Mouse (Mus musculus) heart, embryonic 16.5 days (tissue): ENCODE measurements around the gene Vps13a. TPM values are rescaled to one million over a fixed set of nuclear protein-coding genes. Genes with fewer than 3 reads are reported as not detected.
"Not testable (repeated sequence)": the region's sequence is repeated elsewhere in the genome, so short reads cannot be mapped to it uniquely, and the experiment has no call there.

Experiments
- ATAC-seq: fragments of 200-750 bp; cut with Nextera tagmentation; replicated peaks from 2 replicates; pipeline ENCODE4 v1.8.0; 2017; ENCODE audit warnings: moderate number of reproducible peaks; ENCODE audit not compliant: insufficient read depth, low FRiP score; ENCODE audit errors: extremely low read depth
- H3K27ac ChIP-seq: fragments of 300-500 bp; sonication (generic); 2 replicates; pipeline ENCODE4 v1.5.1; 2014; ENCODE audit warnings: mild to moderate bottlenecking, low read length, control low read depth, moderate library complexity
- H3K27me3 ChIP-seq: fragments of 300-500 bp; sonication (generic); 2 replicates; pipeline ENCODE4 v1.6.1; 2014; ENCODE audit warnings: low read length, mixed read lengths; ENCODE audit not compliant: control insufficient read depth, insufficient read depth
- H3K36me3 ChIP-seq: fragments of 300-500 bp; sonication (generic); 2 replicates; pipeline ENCODE4 v1.6.1; 2014; ENCODE audit not compliant: control insufficient read depth, insufficient read depth
- H3K4me1 ChIP-seq: fragments of 300-500 bp; sonication (generic); 2 replicates; pipeline ENCODE4 v1.6.1; 2014; ENCODE audit warnings: low read length, mixed read lengths; ENCODE audit not compliant: control insufficient read depth, insufficient read depth
- H3K4me2 ChIP-seq: fragments of 300-500 bp; sonication (generic); 2 replicates; pipeline ENCODE4 v1.6.1; 2014; ENCODE audit warnings: low read depth, mild to moderate bottlenecking, control low read depth, low read length
- H3K4me3 ChIP-seq: fragments of 300-500 bp; sonication (generic); 2 replicates; pipeline ENCODE4 v1.5.1; 2014; ENCODE audit warnings: mild to moderate bottlenecking, control low read depth, low read length
- H3K9ac ChIP-seq: fragments of 300-500 bp; sonication (generic); 2 replicates; pipeline ENCODE4 v1.6.1; 2014; ENCODE audit warnings: low read length, control low read depth
- H3K9me3 ChIP-seq: fragments of 300-500 bp; sonication (generic); replicated peaks from 2 replicates; pipeline ENCODE4 v1.6.1; 2016; ENCODE audit warnings: low read length; ENCODE audit not compliant: control insufficient read depth
- WGBS: fragments of 180-500 bp; shearing (Covaris S2); extraction: QIAGEN DNeasy Blood & Tissue Kit; methylation state at CpG from one replicate; pipeline ENCODE4 v1.1.7; 2014; 5-methylcytosine and 5-hydroxymethylcytosine counted together
- polyA plus RNA-seq: library from polyadenylated mRNA; unstranded; fragments of >200 nt; fragmentation: Nextera tagmentation; extraction: Ambion mirVana; gene quantifications from 2 replicates; pipeline ENCODE4 v1.2.1, GENCODE M21; 2015

The Vps13a gene
- polyA plus RNA-seq, 1 experiment from 2014 or later = 9.4 TPM

DNA sequence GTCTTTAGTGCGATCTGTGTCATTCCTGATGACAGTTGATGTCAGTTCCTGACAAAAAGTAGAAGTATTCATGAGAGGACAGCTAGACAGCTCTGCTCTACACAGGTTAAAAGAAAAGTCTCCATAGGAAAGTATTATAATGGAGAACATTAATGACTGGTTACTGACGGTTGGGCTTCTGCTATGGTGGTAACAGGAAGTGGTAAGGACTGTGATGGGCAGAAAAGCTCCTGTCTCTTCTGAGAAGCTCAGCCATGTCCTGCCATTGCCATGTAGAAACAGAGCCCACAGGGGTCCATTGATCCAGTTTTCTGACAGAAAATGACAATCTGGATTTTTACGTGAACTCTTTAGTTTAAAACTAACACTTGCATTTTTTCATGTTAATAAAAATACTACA lies 21.4 kb upstream of the Vps13a start:
- Histone ChIP-seq H3K27me3 (no peaks in the 10 kb centered on the region), H3K27ac (no peak overlapping the region), H3K4me2 (no peak overlapping the region), H3K4me1 (no peaks in the 10 kb centered on the region), H3K9ac (no peak overlapping the region), H3K9me3 (no peaks in the 10 kb centered on the region), H3K4me3 (no peak overlapping the region), H3K36me3 (no peaks in the 10 kb centered on the region)
- no peak for ATAC-seq
- whole genome bisulfite sequencing = 72% methylated on average over 3 of the region's 3 CpGs

DNA sequence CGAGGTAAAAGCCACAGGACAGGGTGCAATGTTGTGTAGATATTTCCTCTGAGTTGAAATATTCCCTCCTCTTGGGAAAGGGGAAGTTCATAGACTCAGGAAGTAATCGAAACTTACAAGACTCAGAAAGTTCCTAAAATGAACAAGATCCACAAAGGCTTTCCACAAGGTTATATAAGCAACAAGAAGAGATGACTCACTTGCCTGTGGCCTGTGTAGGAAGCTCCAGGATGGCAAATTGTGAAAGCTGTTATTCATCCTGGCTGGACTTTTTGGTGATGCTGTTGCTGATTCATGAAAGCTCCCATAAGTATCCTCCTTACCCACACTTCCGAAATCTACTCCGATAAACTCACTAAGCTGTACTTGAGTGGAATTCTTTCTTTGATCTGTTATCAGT lies 17.2 kb upstream of the Vps13a start:
- no peaks in the 10 kb centered on the region for H3K4me1 ChIP-seq

DNA sequence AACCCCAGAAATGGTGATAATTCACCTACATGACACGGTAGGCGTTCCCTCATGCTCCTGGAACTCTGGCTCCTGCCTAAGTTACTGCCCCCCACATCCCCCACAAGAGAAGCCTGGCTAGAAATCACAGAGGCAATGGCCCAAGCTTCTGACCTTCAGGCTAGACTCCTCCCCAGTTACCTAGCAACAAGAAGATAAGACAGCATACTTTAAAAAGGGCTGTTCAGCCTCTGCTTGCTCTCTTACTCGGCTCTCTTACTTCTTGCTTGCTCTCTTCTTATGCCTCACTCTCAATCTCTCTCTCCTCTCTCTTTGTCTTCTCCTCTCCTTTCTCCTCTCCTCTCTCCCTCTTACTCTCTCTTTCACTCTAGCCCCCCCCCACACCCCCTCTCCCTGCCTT lies 13.8 kb upstream of the Vps13a start:
- 80% methylated on average over 3 of the region's 3 CpGs for WGBS
- H3K27ac ChIP-seq, H3K4me2 ChIP-seq, ATAC-seq, H3K27me3 ChIP-seq, H3K4me1 ChIP-seq, H3K36me3 ChIP-seq, H3K9ac ChIP-seq, H3K9me3 ChIP-seq, H3K4me3 ChIP-seq: not testable (repeated sequence)

More for the DNA sequence above, 17.2 kb upstream of the Vps13a start:
- 0 out of 2 replicates have a peak, but pooled peaks cover 3% of the 10 kb centered on the region for H3K9me3 ChIP-seq
- no peak overlapping the region for H3K4me2 ChIP-seq
- no peak overlapping the region for H3K27ac ChIP-seq
- WGBS = 56% methylated on average over 4 of the region's 4 CpGs
- no peak for ATAC-seq
- no peaks in the 10 kb centered on the region for H3K27me3 ChIP-seq
- H3K4me3 ChIP-seq = no peak overlapping the region
- H3K9ac ChIP-seq = no peak overlapping the region
- no peaks in the 10 kb centered on the region for H3K36me3 ChIP-seq

DNA sequence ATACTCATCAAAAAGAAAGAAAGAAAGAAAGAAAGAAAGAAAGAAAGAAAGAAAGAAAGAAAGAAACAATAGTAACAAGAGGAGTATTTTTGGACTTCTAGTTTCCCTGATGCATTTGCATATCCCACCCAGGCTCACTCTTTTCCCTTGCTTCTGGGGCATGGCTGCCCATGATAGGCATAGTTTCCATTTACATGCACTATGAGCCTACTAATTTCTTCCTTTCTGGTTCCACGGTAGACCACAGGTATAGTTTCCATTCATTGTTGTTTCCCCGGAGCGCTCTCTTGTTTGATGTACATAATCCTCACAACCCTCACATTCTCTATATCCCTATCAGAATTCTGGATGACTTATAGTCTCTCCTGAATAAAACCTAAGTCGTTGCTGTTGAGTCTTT lies 9.2 kb upstream of the Vps13a start:
- Histone ChIP-seq H3K27me3 (no peaks in the 10 kb centered on the region), H3K4me2 (no peak overlapping the region), H3K9ac (no peak overlapping the region), H3K27ac (no peak overlapping the region), H3K4me3 (no peak overlapping the region), H3K36me3 (no peaks in the 10 kb centered on the region), H3K4me1 (no peaks in the 10 kb centered on the region), H3K9me3 (no peaks in the 10 kb centered on the region)
- ATAC-seq = no peak
- WGBS = 77% methylated on average over 4 of the region's 4 CpGs

DNA sequence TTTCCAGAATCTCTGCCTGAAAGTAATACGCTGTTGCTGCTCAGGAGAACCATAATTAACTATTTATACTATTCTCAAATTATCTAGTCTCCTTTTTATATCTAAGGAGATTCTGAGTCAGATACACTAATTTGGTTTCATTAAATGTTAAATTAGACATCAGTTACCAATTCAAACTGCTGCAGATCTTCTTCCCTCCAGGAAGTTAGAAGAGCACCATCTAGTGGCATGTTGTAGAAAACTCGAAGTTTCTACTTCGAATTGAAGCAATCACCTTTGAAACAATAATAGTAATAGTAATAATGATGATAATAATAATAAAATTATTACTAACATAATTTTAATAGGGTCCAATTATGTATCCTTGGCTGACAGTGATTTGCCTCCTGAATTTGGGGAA lies 4.1 kb upstream of the Vps13a start:
- Histone ChIP-seq H3K27me3 (peaks cover 6% of the 10 kb centered on the region; the same call in 1 of the 2 replicates), H3K27ac (no peak overlapping the region), H3K9ac (no peak overlapping the region), H3K36me3 (no peaks in the 10 kb centered on the region), H3K4me2 (no peak overlapping the region), H3K4me1 (peaks cover 4% of the 10 kb centered on the region), H3K9me3 (no peaks in the 10 kb centered on the region), H3K4me3 (no peak overlapping the region)
- no peak for ATAC-seq
- WGBS = 28% methylated on average over 3 of the region's 3 CpGs

DNA sequence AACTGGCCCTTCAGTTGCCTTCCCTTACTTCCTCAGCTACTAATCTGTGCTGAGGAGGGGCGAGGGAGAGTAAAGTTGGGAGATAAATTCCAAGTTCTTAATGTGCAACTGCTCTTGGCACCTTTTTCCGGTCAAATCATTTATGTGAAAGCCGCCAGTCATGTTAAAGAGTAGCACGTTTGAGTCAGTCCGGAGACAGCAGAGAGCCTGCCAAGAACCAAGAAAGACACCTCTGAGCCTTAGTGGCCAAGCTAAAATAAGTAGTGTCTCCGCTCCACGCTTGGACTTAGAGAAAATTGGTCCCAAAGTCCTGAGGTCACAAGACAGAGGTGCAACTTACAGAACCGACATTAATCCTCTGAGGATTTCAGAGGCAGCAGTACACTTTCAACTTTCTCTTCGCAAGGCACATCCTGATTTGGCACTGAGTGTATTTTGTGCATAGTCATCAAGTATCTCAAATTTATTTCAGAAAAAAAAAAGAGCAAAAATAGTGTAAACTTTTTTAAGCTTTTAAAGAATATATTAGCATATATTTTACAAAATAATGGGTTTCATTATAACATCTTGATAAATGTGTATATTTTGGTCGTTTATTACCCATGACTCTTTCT lies 780 bp upstream of the Vps13a start:
- no peak for ATAC-seq
- Histone ChIP-seq H3K9me3 (no peaks in the 10 kb centered on the region), H3K4me2 (peak overlapping the region; percentile 97), H3K4me1 (peaks cover 10% of the 10 kb centered on the region), H3K27me3 (peaks cover 6% of the 10 kb centered on the region; the same call in 1 of the 2 replicates), H3K4me3 (peak overlapping the region; percentile 76), H3K9ac (peak overlapping the region; percentile 77), H3K27ac (peak overlapping the region; percentile 61), H3K36me3 (no peaks in the 10 kb centered on the region)
- 10% methylated on average over 10 of the region's 10 CpGs for WGBS

DNA sequence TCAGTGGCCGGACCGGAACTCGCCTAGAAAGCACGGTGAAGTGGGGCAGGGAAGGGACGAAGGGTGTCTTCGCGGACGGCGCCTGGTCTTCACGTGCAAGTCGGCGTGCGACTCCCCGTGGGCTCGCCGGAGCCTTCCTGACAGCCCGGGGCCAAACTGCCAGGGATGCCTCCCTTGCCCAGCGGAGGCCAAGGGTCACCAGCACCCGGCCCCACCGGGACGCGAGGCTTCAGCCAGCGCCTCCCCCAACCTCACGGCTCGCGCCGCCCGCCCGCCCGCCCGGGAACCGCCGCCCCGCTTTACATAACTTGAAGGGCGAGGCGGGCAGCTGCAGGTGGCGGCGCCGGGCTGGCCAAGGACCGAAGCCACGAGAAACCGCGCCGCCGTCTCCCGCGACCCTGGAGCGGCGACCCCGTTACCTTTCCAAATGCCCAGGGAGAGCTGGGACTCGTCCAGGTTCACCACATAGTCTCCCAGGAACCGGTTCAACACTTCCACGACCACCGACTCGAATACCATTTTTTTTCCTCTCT lies 416 bp downstream of the Vps13a start:
- Histone ChIP-seq H3K9me3 (no peaks in the 10 kb centered on the region), H3K27me3 (peaks cover 6% of the 10 kb centered on the region; the same call in 1 of the 2 replicates), H3K27ac (peak overlapping the region; percentile 55), H3K9ac (peak overlapping the region; percentile 82), H3K4me1 (peaks cover 10% of the 10 kb centered on the region), H3K4me2 (peak overlapping the region; percentile 97), H3K4me3 (peak overlapping the region; percentile 76), H3K36me3 (no peaks in the 10 kb centered on the region)
- ATAC-seq = peak; percentile 54
- under 1% methylated on average over 55 of the region's 55 CpGs for WGBS

DNA sequence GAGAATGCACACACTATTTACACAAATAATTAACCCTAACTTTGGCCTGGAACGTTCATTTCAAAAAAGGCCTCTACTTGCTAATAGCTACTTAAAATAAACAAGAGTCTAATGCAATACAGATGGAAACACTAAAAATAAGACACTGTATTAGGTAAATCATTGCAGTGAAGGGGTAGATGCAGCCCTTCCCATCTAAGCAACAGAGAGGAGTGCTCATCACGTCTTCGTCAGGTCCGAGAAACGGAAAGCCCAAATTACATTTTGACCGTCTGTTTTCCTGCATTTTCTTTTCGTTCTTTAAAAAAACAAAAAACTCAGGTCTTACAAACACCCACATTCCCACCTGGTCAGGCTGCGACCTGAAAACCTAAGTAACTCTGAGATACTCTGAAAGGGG lies 947 bp downstream of the Vps13a start:
- Histone ChIP-seq H3K4me2 (peak overlapping the region; percentile 97), H3K4me3 (peak overlapping the region; percentile 76), H3K9me3 (no peaks in the 10 kb centered on the region), H3K4me1 (peaks cover 10% of the 10 kb centered on the region), H3K36me3 (no peaks in the 10 kb centered on the region), H3K27me3 (peaks cover 6% of the 10 kb centered on the region; the same call in 1 of the 2 replicates), H3K9ac (peak overlapping the region; percentile 82), H3K27ac (no peak overlapping the region)
- no peak for ATAC-seq
- 16% methylated on average over 8 of the region's 8 CpGs for WGBS

DNA sequence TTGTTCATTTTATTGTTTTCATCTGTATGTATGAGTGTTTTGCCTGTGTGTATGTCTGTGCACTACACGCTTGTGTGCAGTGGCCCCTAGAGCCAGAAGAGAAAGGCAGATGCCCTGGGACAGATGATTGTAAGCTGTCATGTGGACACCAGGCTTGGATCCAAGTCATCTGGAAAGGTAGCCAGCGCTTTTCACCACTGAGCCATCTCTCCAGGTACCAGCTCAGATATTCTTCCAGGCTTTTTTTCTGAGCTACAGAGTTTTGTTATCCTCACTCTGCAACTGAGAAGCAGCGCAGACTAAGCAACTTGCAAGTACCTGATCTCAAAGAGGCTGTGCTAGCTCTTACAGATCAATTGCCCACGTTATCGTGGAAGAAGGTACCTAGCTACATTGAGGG lies 1.5 kb downstream of the Vps13a start:
- WGBS = 71% methylated on average over 5 of the region's 5 CpGs
- H3K4me2 ChIP-seq = peak overlapping the region; percentile 14; the same call in 1 of the 2 replicates

More for the DNA sequence above, 1.5 kb downstream of the Vps13a start:
- Histone ChIP-seq H3K36me3 (no peaks in the 10 kb centered on the region), H3K4me1 (peaks cover 10% of the 10 kb centered on the region), H3K9me3 (no peaks in the 10 kb centered on the region), H3K4me3 (0 out of 2 replicates have a peak overlapping the region, but pooled peaks have one; percentile 4), H3K27me3 (peaks cover 6% of the 10 kb centered on the region; the same call in 1 of the 2 replicates), H3K27ac (no peak overlapping the region), H3K9ac (peak overlapping the region; percentile 29; the same call in 1 of the 2 replicates)
- ATAC-seq = no peak
